Mouse (Mus musculus) neural tube, embryonic 12.5 days (tissue): ENCODE measurements around the gene Tab1. TPM values are rescaled to one million over a fixed set of nuclear protein-coding genes. Genes with fewer than 3 reads are reported as not detected.

Source experiments
- ATAC-seq: fragments of 200-750 bp; cut with Nextera tagmentation; 2 replicates; pipeline ENCODE4 v1.8.0; 2017; ENCODE audit warnings: low read depth, mild to moderate bottlenecking, moderate TSS enrichment, moderate library complexity; ENCODE audit not compliant: low FRiP score
- H3K27ac ChIP-seq: fragments of 300-500 bp; sonication (generic); 2 replicates; pipeline ENCODE4 v1.5.1; 2016
- H3K27me3 ChIP-seq: fragments of 300-500 bp; sonication (generic); replicated peaks from 2 replicates; pipeline ENCODE4 v1.6.1; 2016; ENCODE audit warnings: mild to moderate bottlenecking
- H3K36me3 ChIP-seq: fragments of 300-500 bp; sonication (generic); 2 replicates; pipeline ENCODE4 v1.6.1; 2016; ENCODE audit warnings: mild to moderate bottlenecking
- H3K4me1 ChIP-seq: fragments of 300-500 bp; sonication (generic); 2 replicates; pipeline ENCODE4 v1.6.1; 2016
- H3K4me2 ChIP-seq: fragments of 300-500 bp; sonication (generic); replicated peaks from 2 replicates; pipeline ENCODE4 v1.6.1; 2016; ENCODE audit warnings: mild to moderate bottlenecking
- H3K4me3 ChIP-seq: fragments of 300-500 bp; sonication (generic); 2 replicates; pipeline ENCODE4 v1.5.1; 2016
- H3K9ac ChIP-seq: fragments of 300-500 bp; sonication (generic); 2 replicates; pipeline ENCODE4 v1.6.1; 2016; ENCODE audit warnings: mild to moderate bottlenecking
- H3K9me3 ChIP-seq: fragments of 300-500 bp; sonication (generic); 2 replicates; pipeline ENCODE4 v1.6.1; 2016; ENCODE audit warnings: mild to moderate bottlenecking
- WGBS: fragments of 180-500 bp; shearing (Covaris S2); methylation state at CpG from one replicate; pipeline ENCODE4 v1.1.7; 2016; 5-methylcytosine and 5-hydroxymethylcytosine counted together
- polyA plus RNA-seq: library from polyadenylated mRNA; unstranded; fragments of >200 nt; fragmentation: Nextera tagmentation; extraction: Ambion mirVana; gene quantifications from 2 replicates; pipeline ENCODE4 v1.2.1, GENCODE M21; 2016

The Tab1 gene
- polyA plus RNA-seq, 1 experiment from 2014 or later, result 42.4 TPM

GRCm38 (mm10) chr15:80129982-80130381, 2.9 kb upstream of the Tab1 start:
- no peak overlapping the region for H3K4me3 ChIP-seq
- no peak overlapping the region for H3K27ac ChIP-seq
- ATAC-seq, result no peak
- H3K27me3 ChIP-seq, result no peaks in the 10 kb centered on the region
- no peak overlapping the region for H3K9ac ChIP-seq
- peaks cover 13% of the 10 kb centered on the region for H3K4me1 ChIP-seq
- H3K36me3 ChIP-seq, result no peaks in the 10 kb centered on the region
- no peak overlapping the region for H3K4me2 ChIP-seq
- no peaks in the 10 kb centered on the region for H3K9me3 ChIP-seq
- WGBS, result 90% methylated on average over 6 of the region's 6 CpGs

GRCm38 (mm10) chr15:80130689-80131088, 2.2 kb upstream of the Tab1 start:
- Histone ChIP-seq H3K4me2 (no peak overlapping the region), H3K4me3 (no peak overlapping the region), H3K27ac (no peak overlapping the region), H3K27me3 (no peaks in the 10 kb centered on the region), H3K9me3 (no peaks in the 10 kb centered on the region), H3K9ac (no peak overlapping the region), H3K4me1 (peaks cover 13% of the 10 kb centered on the region), H3K36me3 (no peaks in the 10 kb centered on the region)
- whole genome bisulfite sequencing, result 90% methylated on average over 5 of the region's 5 CpGs
- no peak for ATAC-seq

GRCm38 (mm10) chr15:80131421-80131820, 1.5 kb upstream of the Tab1 start:
- Histone ChIP-seq H3K4me3 (no peak overlapping the region), H3K27ac (no peak overlapping the region), H3K27me3 (no peaks in the 10 kb centered on the region), H3K4me2 (no peak overlapping the region), H3K4me1 (peaks cover 13% of the 10 kb centered on the region), H3K9ac (no peak overlapping the region), H3K9me3 (no peaks in the 10 kb centered on the region), H3K36me3 (no peaks in the 10 kb centered on the region)
- WGBS, result 81% methylated on average over 6 of the region's 6 CpGs
- ATAC-seq, result no peak

- Histone ChIP-seq H3K9me3 (no peaks in the 10 kb centered on the region), H3K9ac (no peak overlapping the region), H3K27me3 (no peaks in the 10 kb centered on the region), H3K4me1 (peaks cover 13% of the 10 kb centered on the region), H3K4me2 (peak overlapping the region; percentile 93), H3K27ac (no peak overlapping the region), H3K36me3 (peaks cover 3% of the 10 kb centered on the region), H3K4me3 (peak overlapping the region; percentile 66; the same call in 1 of the 2 replicates)
- WGBS, result 82% methylated on average over 9 of the region's 9 CpGs
- ATAC-seq, result no peak; the same call in 1 of the 2 replicates
Observed at GRCm38 (mm10) chr15:80132452-80132851, 475 bp upstream of the Tab1 start.

GRCm38 (mm10) chr15:80133682-80134449, 939 bp downstream of the Tab1 start:
- Histone ChIP-seq H3K27me3 (no peaks in the 10 kb centered on the region), H3K9ac (peak overlapping the region; percentile 88), H3K27ac (peak overlapping the region; percentile 98), H3K4me2 (peak overlapping the region; percentile 93), H3K4me1 (peaks cover 18% of the 10 kb centered on the region), H3K9me3 (no peaks in the 10 kb centered on the region), H3K4me3 (peak overlapping the region; percentile 66), H3K36me3 (peaks cover 3% of the 10 kb centered on the region)
- WGBS, result 12% methylated on average over 14 of the region's 14 CpGs
- peak; percentile 48 for ATAC-seq

- Histone ChIP-seq H3K27me3 (no peaks in the 10 kb centered on the region), H3K4me3 (peak overlapping the region; percentile 66; the same call in 1 of the 2 replicates), H3K4me2 (peak overlapping the region; percentile 93), H3K36me3 (peaks cover 4% of the 10 kb centered on the region), H3K27ac (no peak overlapping the region), H3K9me3 (no peaks in the 10 kb centered on the region), H3K9ac (peak overlapping the region; percentile 88), H3K4me1 (peaks cover 18% of the 10 kb centered on the region)
- WGBS, result 59% methylated on average over 9 of the region's 9 CpGs
- ATAC-seq, result no peak
Observed at GRCm38 (mm10) chr15:80134450-80134847, 1.5 kb downstream of the Tab1 start.

- H3K36me3 ChIP-seq, result peaks cover 10% of the 10 kb centered on the region
- no peak overlapping the region for H3K27ac ChIP-seq
- ATAC-seq, result no peak
- 92% methylated on average over 2 of the region's 2 CpGs for WGBS
- no peak overlapping the region for H3K9ac ChIP-seq
- H3K27me3 ChIP-seq, result no peaks in the 10 kb centered on the region
- no peaks in the 10 kb centered on the region for H3K9me3 ChIP-seq
- no peak overlapping the region for H3K4me2 ChIP-seq
- no peak overlapping the region for H3K4me3 ChIP-seq
- peaks cover 18% of the 10 kb centered on the region for H3K4me1 ChIP-seq
Observed at GRCm38 (mm10) chr15:80135499-80135898, 2.6 kb downstream of the Tab1 start.

- over 99% methylated on average over 3 of the region's 3 CpGs for WGBS
- no peak for ATAC-seq
- H3K27me3 ChIP-seq, result no peaks in the 10 kb centered on the region
Observed at GRCm38 (mm10) chr15:80136645-80137044, 3.7 kb downstream of the Tab1 start.

GRCm38 (mm10) chr15:80137945-80138791, 5.2 kb downstream of the Tab1 start:
- H3K4me2 ChIP-seq, result no peak overlapping the region
- 80% methylated on average over 17 of the region's 17 CpGs for WGBS
- no peaks in the 10 kb centered on the region for H3K9me3 ChIP-seq
- H3K36me3 ChIP-seq, result peaks cover 29% of the 10 kb centered on the region
- H3K4me3 ChIP-seq, result 0 out of 2 replicates have a peak overlapping the region, but pooled peaks have one; percentile 9
- H3K27ac ChIP-seq, result no peak overlapping the region
- no peaks in the 10 kb centered on the region for H3K27me3 ChIP-seq
- H3K4me1 ChIP-seq, result peaks cover 18% of the 10 kb centered on the region
- no peak overlapping the region for H3K9ac ChIP-seq
- no peak for ATAC-seq

More at GRCm38 (mm10) chr15:80136645-80137044, 3.7 kb downstream of the Tab1 start:
- Histone ChIP-seq H3K4me2 (no peak overlapping the region), H3K9ac (no peak overlapping the region), H3K4me1 (peaks cover 18% of the 10 kb centered on the region), H3K36me3 (peaks cover 20% of the 10 kb centered on the region), H3K4me3 (no peak overlapping the region), H3K27ac (no peak overlapping the region), H3K9me3 (no peaks in the 10 kb centered on the region)

- no peak overlapping the region for H3K4me3 ChIP-seq
- 0 out of 2 replicates have a peak, but pooled peaks cover 6% of the 10 kb centered on the region for H3K4me1 ChIP-seq
- peaks cover 35% of the 10 kb centered on the region for H3K36me3 ChIP-seq
- H3K9ac ChIP-seq, result no peak overlapping the region
- 97% methylated on average over 2 of the region's 2 CpGs for WGBS
- no peaks in the 10 kb centered on the region for H3K27me3 ChIP-seq
- no peaks in the 10 kb centered on the region for H3K9me3 ChIP-seq
- H3K27ac ChIP-seq, result no peak overlapping the region
- no peak overlapping the region for H3K4me2 ChIP-seq
- no peak for ATAC-seq
Observed at GRCm38 (mm10) chr15:80140302-80140701, 7.4 kb downstream of the Tab1 start.

- H3K9me3 ChIP-seq, result no peaks in the 10 kb centered on the region
- no peak overlapping the region for H3K9ac ChIP-seq
- ATAC-seq, result no peak
- H3K36me3 ChIP-seq, result peaks cover 35% of the 10 kb centered on the region
- no peak overlapping the region for H3K4me3 ChIP-seq
- no peaks in the 10 kb centered on the region for H3K27me3 ChIP-seq
- 97% methylated on average over 3 of the region's 3 CpGs for WGBS
- H3K27ac ChIP-seq, result no peak overlapping the region
- H3K4me1 ChIP-seq, result 0 out of 2 replicates have a peak, but pooled peaks cover 6% of the 10 kb centered on the region
- H3K4me2 ChIP-seq, result no peak overlapping the region
Observed at GRCm38 (mm10) chr15:80140878-80141277, 8.0 kb downstream of the Tab1 start.

- H3K36me3 ChIP-seq, result peaks cover 31% of the 10 kb centered on the region
- no peak overlapping the region for H3K4me3 ChIP-seq
- ATAC-seq, result no peak
- H3K9me3 ChIP-seq, result no peaks in the 10 kb centered on the region
- H3K27me3 ChIP-seq, result no peaks in the 10 kb centered on the region
- no peak overlapping the region for H3K9ac ChIP-seq
- no peak overlapping the region for H3K27ac ChIP-seq
- H3K4me1 ChIP-seq, result 0 out of 2 replicates have a peak, but pooled peaks cover 6% of the 10 kb centered on the region
- WGBS, result 95% methylated on average over 3 of the region's 3 CpGs
- no peak overlapping the region for H3K4me2 ChIP-seq
Observed at GRCm38 (mm10) chr15:80142130-80142529, 9.2 kb downstream of the Tab1 start.
